Mouse (Mus musculus) heart, postnatal 0 days (tissue): ENCODE results near the gene Cep164. TPM values are rescaled to one million over a fixed set of nuclear protein-coding genes. Genes with fewer than 3 reads are reported as not detected.

Source experiments
- ATAC-seq: fragments of 200-750 bp; cut with Nextera tagmentation; 2 replicates; pipeline ENCODE4 v1.8.0; 2017; ENCODE audit warnings: low read depth, moderate number of reproducible peaks, moderate library complexity; ENCODE audit not compliant: insufficient read depth
- DNase-seq: peaks from one replicate; pipeline ENCODE4 v3.0.0-alpha.2; 2016; ENCODE audit warnings: low spot score
- H3K27ac ChIP-seq: fragments of 300-500 bp; sonication (generic); 2 replicates; pipeline ENCODE4 v1.5.1; 2014; ENCODE audit warnings: low read depth, mild to moderate bottlenecking
- H3K27me3 ChIP-seq: fragments of 300-500 bp; sonication (generic); 2 replicates; pipeline ENCODE4 v1.6.1; 2014; ENCODE audit warnings: low read length, mixed read lengths; ENCODE audit not compliant: control insufficient read depth, insufficient read depth
- H3K36me3 ChIP-seq: fragments of 300-500 bp; sonication (generic); replicated peaks from 2 replicates; pipeline ENCODE4 v1.6.1; 2014; ENCODE audit warnings: low read length, mixed read lengths; ENCODE audit not compliant: control insufficient read depth, insufficient read depth
- H3K4me1 ChIP-seq: fragments of 300-500 bp; sonication (generic); 2 replicates; pipeline ENCODE4 v1.6.1; 2014; ENCODE audit warnings: antibody characterized with exemption; ENCODE audit not compliant: control insufficient read depth, insufficient read depth
- H3K4me2 ChIP-seq: fragments of 300-500 bp; sonication (generic); 2 replicates; pipeline ENCODE4 v1.6.1; 2014; ENCODE audit warnings: low read depth, mild to moderate bottlenecking, low read length, moderate library complexity
- H3K4me3 ChIP-seq: fragments of 300-500 bp; sonication (generic); 2 replicates; pipeline ENCODE4 v1.5.1; 2014; ENCODE audit warnings: low read depth, low read length
- H3K9ac ChIP-seq: fragments of 300-500 bp; sonication (generic); replicated peaks from 2 replicates; pipeline ENCODE4 v1.6.1; 2014; ENCODE audit warnings: low read depth, low read length, mixed read lengths
- H3K9me3 ChIP-seq: fragments of 300-500 bp; sonication (generic); replicated peaks from 2 replicates; pipeline ENCODE4 v1.6.1; 2016; ENCODE audit warnings: low read length; ENCODE audit not compliant: control insufficient read depth
- CTCF ChIP-seq: IDR thresholded peaks from 2 replicates; pipeline ENCODE4 v1.5.1; 2016; ENCODE audit warnings: antibody characterized with exemption, control low read depth, low read depth
- EP300 ChIP-seq: IDR thresholded peaks from 2 replicates; pipeline ENCODE4 v1.6.1; 2016; ENCODE audit warnings: antibody characterized with exemption, low read depth
- WGBS: fragments of 180-500 bp; shearing (Covaris S2); extraction: QIAGEN DNeasy Blood & Tissue Kit; methylation state at CpG from one replicate; pipeline ENCODE4 v1.1.7; 2014; 5-methylcytosine and 5-hydroxymethylcytosine counted together
- polyA plus RNA-seq: library from polyadenylated mRNA; unstranded; fragments of >200 nt; fragmentation: Nextera tagmentation; extraction: Ambion mirVana; gene quantifications from 2 replicates; pipeline ENCODE4 v1.2.1, GENCODE M21; 2015
- total RNA-seq: library from RNA; depleted of rRNA; stranded (reverse); fragments of >200 nt; gene quantifications from 2 replicates; pipeline ENCODE4 v1.2.3, GENCODE M21; 2014; ENCODE audit warnings: low replicate concordance

Gene Cep164
- total and polyA plus RNA-seq, 2 experiments from 2014 or later, result 7.0 to 29.8 TPM

GRCm38 (mm10) chr9:45854136-45854535 lies 25.6 kb upstream of the Cep164 start:
- Histone ChIP-seq H3K4me1 (peaks cover 23% of the 10 kb centered on the region), H3K4me2 (no peak overlapping the region), H3K36me3 (peaks cover 60% of the 10 kb centered on the region), H3K9ac (no peak overlapping the region), H3K4me3 (no peak overlapping the region), H3K27me3 (no peaks in the 10 kb centered on the region), H3K9me3 (no peaks in the 10 kb centered on the region), H3K27ac (no peak overlapping the region)
- 82% methylated on average over 1 of the region's 1 CpGs for WGBS
- no peak for TF ChIP-seq EP300
- no peak for TF ChIP-seq CTCF
- DNase-seq, result no peak
- ATAC-seq, result no peak

DNA sequence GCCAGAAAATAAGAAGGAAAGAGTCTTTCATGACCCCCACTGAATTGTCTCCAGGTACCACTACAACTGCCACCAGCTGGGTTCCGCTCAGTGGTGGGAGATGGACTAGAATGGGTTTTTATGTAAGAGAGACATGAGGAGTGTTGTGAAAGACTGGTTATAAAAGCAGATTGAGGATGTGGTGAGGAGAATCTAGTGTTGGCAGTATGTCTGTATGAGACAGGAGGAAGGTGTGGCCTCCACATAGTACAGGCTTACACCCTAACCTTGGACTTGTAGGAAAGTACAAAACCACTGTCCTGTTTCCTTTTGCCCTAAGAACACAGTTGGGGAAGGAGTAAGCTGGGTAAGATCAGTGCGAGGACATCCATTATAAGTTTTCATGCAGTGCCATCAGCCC lies 25.2 kb upstream of the Cep164 start:
- no peak for DNase-seq
- 81% methylated on average over 2 of the region's 2 CpGs for WGBS
- no peak for TF ChIP-seq CTCF
- no peak for TF ChIP-seq EP300
- Histone ChIP-seq H3K4me1 (peaks cover 28% of the 10 kb centered on the region), H3K9me3 (no peaks in the 10 kb centered on the region), H3K4me2 (no peak overlapping the region), H3K36me3 (peaks cover 56% of the 10 kb centered on the region), H3K9ac (no peak overlapping the region), H3K4me3 (no peak overlapping the region), H3K27me3 (no peaks in the 10 kb centered on the region), H3K27ac (no peak overlapping the region)
- no peak for ATAC-seq

DNA sequence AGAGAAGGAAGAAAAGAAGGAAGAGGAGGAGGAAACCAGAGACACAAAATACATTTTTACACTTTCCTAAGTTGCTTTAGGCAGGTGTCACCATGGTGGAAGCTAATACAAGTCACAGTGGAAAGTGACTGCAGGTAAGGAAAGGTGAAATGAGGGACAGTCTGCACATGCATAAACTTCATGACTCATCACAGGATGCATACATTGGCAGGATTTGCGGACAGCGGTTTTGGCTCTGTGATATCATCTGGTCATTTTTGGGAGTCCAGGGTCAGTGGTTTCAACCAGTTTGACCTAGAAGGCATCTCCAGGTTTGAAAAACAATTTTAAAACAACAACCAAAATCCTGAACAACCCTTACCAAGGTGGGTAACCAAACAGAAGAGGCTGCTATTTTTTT lies 23.3 kb upstream of the Cep164 start:
- Histone ChIP-seq H3K9ac (no peak overlapping the region), H3K4me3 (no peak overlapping the region), H3K36me3 (peaks cover 37% of the 10 kb centered on the region), H3K27me3 (no peaks in the 10 kb centered on the region), H3K27ac (0 out of 2 replicates have a peak overlapping the region, but pooled peaks have one; percentile 85), H3K9me3 (no peaks in the 10 kb centered on the region), H3K4me2 (no peak overlapping the region), H3K4me1 (peaks cover 32% of the 10 kb centered on the region)
- DNase-seq (no peak), ATAC-seq (no peak)
- no peak for TF ChIP-seq CTCF
- TF ChIP-seq EP300, result no peak
- WGBS, result 87% methylated on average over 2 of the region's 2 CpGs

DNA sequence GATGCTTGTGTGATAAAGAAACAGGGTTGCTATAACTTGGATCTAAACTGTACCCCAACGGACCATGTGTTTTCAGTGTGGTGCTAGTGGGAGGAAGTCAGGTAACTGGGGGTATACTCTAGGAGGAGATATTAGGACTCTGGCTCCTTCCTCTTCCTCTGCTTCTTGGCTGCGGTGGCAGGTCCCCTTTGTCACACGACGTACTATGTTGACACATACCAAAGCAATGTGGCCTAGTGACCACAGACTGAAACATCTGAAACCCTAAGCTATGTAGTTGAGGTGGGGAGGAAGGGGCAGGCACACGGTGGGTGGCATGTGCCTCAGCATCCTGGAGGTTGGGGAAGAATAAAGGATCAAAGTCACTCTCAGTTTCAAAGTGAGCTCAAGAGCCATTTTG lies 22.8 kb upstream of the Cep164 start:
- Histone ChIP-seq H3K4me3 (no peak overlapping the region), H3K27me3 (no peaks in the 10 kb centered on the region), H3K4me1 (peaks cover 32% of the 10 kb centered on the region), H3K9me3 (no peaks in the 10 kb centered on the region), H3K27ac (peak overlapping the region; percentile 85), H3K36me3 (peaks cover 32% of the 10 kb centered on the region), H3K4me2 (no peak overlapping the region), H3K9ac (no peak overlapping the region)
- TF ChIP-seq CTCF (no peak), EP300 (no peak)
- 28% methylated on average over 5 of the region's 5 CpGs for WGBS
- ATAC-seq, result no peak; the same call in 1 of the 2 replicates
- no peak for DNase-seq

DNA sequence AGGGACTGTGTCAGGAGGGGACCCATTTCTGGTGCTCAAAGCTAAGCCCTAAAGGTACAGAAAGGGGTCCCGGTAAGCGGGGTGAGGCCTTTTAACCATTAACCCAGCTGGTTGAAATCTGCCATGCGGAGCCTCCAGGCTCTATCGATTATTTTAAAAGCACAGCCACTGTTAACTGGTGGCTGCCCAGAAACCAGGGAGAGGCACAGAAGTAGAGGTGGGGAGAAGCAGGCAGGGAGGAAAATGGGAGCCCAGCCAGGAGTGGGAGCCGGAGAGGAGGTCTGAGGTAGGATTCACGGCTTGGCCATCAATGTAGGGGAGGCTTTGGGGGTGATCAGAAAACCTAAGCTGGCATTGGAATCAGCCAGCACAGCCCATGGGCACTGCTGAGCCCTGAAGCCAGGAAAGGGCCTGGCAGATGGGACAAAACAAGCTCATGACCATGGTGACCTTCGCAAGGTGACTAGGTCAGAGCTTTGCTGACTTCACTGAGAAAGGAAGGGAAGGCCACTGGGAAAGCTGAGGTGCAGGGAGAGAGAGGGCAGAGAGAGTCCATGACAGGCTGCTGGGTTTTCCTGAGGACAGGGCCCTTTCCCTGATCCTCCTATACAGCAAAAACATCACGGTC lies 22.2 kb upstream of the Cep164 start:
- DNase-seq (peak; percentile 27), ATAC-seq (peak; percentile 36; the same call in 1 of the 2 replicates)
- TF ChIP-seq EP300 (no peak), CTCF (no peak)
- Histone ChIP-seq H3K9me3 (no peaks in the 10 kb centered on the region), H3K4me2 (no peak overlapping the region), H3K4me1 (peaks cover 32% of the 10 kb centered on the region), H3K4me3 (no peak overlapping the region), H3K27me3 (no peaks in the 10 kb centered on the region), H3K27ac (peak overlapping the region; percentile 85), H3K9ac (peak overlapping the region; percentile 34; the same call in 1 of the 2 replicates), H3K36me3 (peaks cover 25% of the 10 kb centered on the region)
- 59% methylated on average over 8 of the region's 8 CpGs for WGBS
